Mouse (Mus musculus): ENCODE measurements around the gene Col19a1.

The Col19a1 gene

GRCm38 (mm10) chr1:24229552-24229951 lies 357.7 kb downstream of the Col19a1 start:
- no peak for DNase-seq (ENCODE audit: low spot score in 2 of 2)

GRCm38 (mm10) chr1:24226941-24227711 lies 360.1 kb downstream of the Col19a1 start:
- DNase-seq (ENCODE audit: low spot score in 2 of 2): no peak

- no peak for DNase-seq (ENCODE audit: low spot score in 2 of 2)
These were observed 361.3 kb downstream of the Col19a1 start for GRCm38 (mm10) chr1:24225825-24226526.

GRCm38 (mm10) chr1:24222981-24223612 lies 364.2 kb downstream of the Col19a1 start:
- no peak for DNase-seq (ENCODE audit: low spot score in 2 of 2)

GRCm38 (mm10) chr1:24222231-24222630 lies 365.0 kb downstream of the Col19a1 start:
- no peak for DNase-seq (ENCODE audit: low spot score in 2 of 2)

- no peak for DNase-seq (ENCODE audit: low spot score in 2 of 2)
These were observed 368.2 kb downstream of the Col19a1 start for GRCm38 (mm10) chr1:24219041-24219440.

Data from urinary bladder, adult 18-20 months (tissue).